Mouse (Mus musculus): Measurements from ENCODE around the gene Grid2ip. TPM values are rescaled to one million over a fixed set of nuclear protein-coding genes. Genes with fewer than 3 reads are reported as not detected.
A peak's percentile ranks its signal among the peaks of the same experiment; 100 is the strongest.

The Grid2ip gene
- total RNA-seq, 2 experiments from 2014 or later: not detected

GRCm38 (mm10) chr5:143404148-143404930 is 47.2 kb downstream of the Grid2ip start:
- ATAC-seq (replicated peaks; ENCODE audit: low FRiP score, low TSS enrichment, poor library complexity, severe bottlenecking): peak; percentile 22; the same call in 1 of the 2 replicates

DNA sequence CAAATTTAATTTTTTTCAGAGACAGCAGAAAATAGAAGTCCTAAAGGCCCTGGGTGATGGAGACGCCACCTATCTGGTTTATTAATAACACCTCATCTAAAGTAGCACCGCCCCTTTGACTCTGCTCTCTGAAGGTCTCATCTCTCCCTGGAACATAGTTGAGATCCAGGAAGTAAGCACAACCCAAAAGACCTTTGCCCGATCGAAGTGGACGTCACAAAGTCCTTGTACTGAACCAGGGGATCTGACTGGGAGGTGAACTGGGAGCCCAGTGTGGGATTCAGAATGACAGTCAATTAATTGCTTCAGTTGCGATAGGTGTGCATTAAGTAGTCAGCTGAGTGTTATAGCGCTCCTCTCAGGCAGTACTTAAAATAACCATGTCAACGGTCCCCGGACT is 48.1 kb downstream of the Grid2ip start:
- ATAC-seq (replicated peaks; ENCODE audit: low FRiP score, low TSS enrichment, poor library complexity, severe bottlenecking): no peak

- ATAC-seq (replicated peaks; ENCODE audit: low FRiP score, low TSS enrichment, poor library complexity, severe bottlenecking): no peak
These were observed 49.4 kb downstream of the Grid2ip start for GRCm38 (mm10) chr5:143406548-143406947.

DNA sequence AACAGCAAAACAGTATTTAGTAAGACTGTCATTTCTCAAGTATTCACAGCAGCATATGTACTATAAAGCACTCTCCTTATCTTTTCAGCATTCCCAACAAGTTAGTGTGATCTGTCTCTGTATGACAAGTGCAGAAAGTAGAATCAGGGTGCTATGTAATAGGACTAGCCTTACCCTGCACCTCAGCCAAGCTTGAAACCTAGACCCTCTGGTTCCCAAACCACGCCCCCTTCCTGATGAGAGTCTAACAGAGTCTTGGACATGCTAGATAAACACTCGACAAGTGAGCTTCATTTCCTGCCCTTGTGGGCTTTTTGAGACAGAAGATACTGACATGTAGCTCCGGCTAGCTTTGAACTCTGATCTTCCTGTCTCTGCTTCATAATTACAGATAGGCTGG is 52.1 kb downstream of the Grid2ip start:
- peak; percentile 84 for ATAC-seq (replicated peaks; ENCODE audit: low FRiP score, low TSS enrichment, poor library complexity, severe bottlenecking)

DNA sequence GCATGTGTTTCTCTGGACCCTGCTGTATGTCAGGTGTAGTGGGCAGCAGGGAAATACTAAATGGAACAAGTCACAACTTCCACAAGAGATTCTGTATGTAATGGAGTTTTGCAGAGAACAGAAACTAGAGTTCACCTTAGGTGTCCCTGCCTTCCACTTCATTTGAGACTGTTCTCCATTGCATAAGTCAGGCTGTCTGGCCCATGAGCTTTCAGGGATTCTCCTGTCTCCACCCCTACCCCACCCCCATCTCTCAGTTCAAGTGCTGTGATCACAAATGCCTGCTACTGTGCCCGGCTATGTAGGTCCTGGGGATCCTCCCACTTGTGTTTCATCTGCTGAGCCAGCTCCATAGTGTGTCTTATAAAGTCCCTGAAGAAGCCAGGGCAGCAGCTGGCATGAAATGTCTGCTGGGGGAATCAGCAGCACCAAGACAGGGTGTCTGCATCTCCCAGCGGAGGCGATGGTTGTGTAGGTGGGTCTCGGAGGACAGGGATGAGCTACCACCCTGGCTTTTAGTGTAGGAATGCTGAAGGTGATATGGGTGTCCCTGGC is 53.8 kb downstream of the Grid2ip start:
- ATAC-seq (replicated peaks; ENCODE audit: low FRiP score, low TSS enrichment, poor library complexity, severe bottlenecking): no peak

- ATAC-seq (replicated peaks; ENCODE audit: low FRiP score, low TSS enrichment, poor library complexity, severe bottlenecking): no peak
These were observed 64.3 kb downstream of the Grid2ip start for GRCm38 (mm10) chr5:143421484-143421883.

GRCm38 (mm10) chr5:143422990-143423389 is 65.9 kb downstream of the Grid2ip start:
- no peak for ATAC-seq (replicated peaks; ENCODE audit: low FRiP score, low TSS enrichment, poor library complexity, severe bottlenecking)

DNA sequence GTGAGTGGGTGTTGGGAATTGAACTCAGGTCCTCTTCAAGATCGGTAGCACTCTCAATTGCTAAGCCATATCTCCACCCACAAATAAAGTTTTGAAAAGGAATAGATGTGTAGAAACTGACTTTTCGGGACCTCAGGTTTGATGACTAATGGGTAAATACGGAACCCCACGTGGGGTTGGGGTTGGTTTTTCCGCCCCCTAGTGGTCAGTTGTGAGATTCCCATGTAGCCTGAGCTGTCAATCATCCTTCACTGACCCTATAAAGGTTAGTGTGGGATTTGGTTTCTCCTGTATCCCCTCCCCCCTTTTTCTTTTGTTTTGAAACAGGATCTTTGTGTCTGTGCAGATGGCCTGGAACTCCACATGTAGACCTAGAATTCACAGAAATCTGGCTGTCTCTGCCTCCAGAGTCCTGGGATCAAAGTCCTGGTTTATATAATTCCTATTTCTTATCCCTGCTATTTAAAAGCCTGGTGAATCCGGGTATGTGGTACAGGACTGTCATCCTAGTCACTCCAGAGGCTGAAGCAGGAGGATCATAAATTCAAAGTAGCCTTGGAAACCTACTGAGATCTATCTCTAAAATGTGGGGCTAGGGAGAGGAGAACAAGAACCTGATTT is 66.9 kb downstream of the Grid2ip start:
- ATAC-seq (replicated peaks; ENCODE audit: low FRiP score, low TSS enrichment, poor library complexity, severe bottlenecking): peak; percentile 88

- ATAC-seq (replicated peaks; ENCODE audit: low FRiP score, low TSS enrichment, poor library complexity, severe bottlenecking): peak; percentile 80
These were observed 77.3 kb downstream of the Grid2ip start for GRCm38 (mm10) chr5:143434421-143434820.

GRCm38 (mm10) chr5:143441298-143441697 is 84.2 kb downstream of the Grid2ip start:
- ATAC-seq (replicated peaks; ENCODE audit: low FRiP score, low TSS enrichment, poor library complexity, severe bottlenecking): no peak

- ATAC-seq (replicated peaks; ENCODE audit: low FRiP score, low TSS enrichment, poor library complexity, severe bottlenecking): no peak
These were observed 84.6 kb downstream of the Grid2ip start for GRCm38 (mm10) chr5:143441753-143442152.

Other genes starting within 250 kb of the Grid2ip start
- gene Rnf216, start 244.3 kb upstream of the Grid2ip start, total RNA-seq (2014; fragmentation: Nextera tagmentation): 41.0 and 62.7 TPM in 2 replicates
- 60.5 and 91.5 TPM in 2 replicates for gene Rnf216, start 244.3 kb upstream of the Grid2ip start, total RNA-seq (2017)
- gene Olfr718-ps1, start 209.8 kb upstream of the Grid2ip start, total RNA-seq (2014; fragmentation: Nextera tagmentation): not detected in 2 replicates
- gene Olfr718-ps1, start 209.8 kb upstream of the Grid2ip start, total RNA-seq (2017): not detected in 2 replicates
- gene Rbak, start 176.6 kb upstream of the Grid2ip start, total RNA-seq (2014; fragmentation: Nextera tagmentation): 8.4 and 12.6 TPM in 2 replicates
- gene Rbak, start 176.6 kb upstream of the Grid2ip start, total RNA-seq (2017): 5.6 and 8.5 TPM in 2 replicates
- gene Spdye4b, start 176.3 kb upstream of the Grid2ip start, total RNA-seq (2014; fragmentation: Nextera tagmentation): 2.9 TPM in 1 of 2 replicates, not detected in the other
- not detected in 2 replicates for gene Spdye4b, start 176.3 kb upstream of the Grid2ip start, total RNA-seq (2017)
- gene Spdye4a, start 130.4 kb upstream of the Grid2ip start, total RNA-seq (2014; fragmentation: Nextera tagmentation): not detected in 2 replicates
- not detected in 2 replicates for gene Spdye4a, start 130.4 kb upstream of the Grid2ip start, total RNA-seq (2017)
- 12.6 and 15.6 TPM in 2 replicates for gene Zfp12, start 122.2 kb upstream of the Grid2ip start, total RNA-seq (2014; fragmentation: Nextera tagmentation)
- gene Zfp12, start 122.2 kb upstream of the Grid2ip start, total RNA-seq (2017): 10.6 and 17.4 TPM in 2 replicates
- 3.5 and 4.4 TPM in 2 replicates for gene Zfp316, start 87.3 kb upstream of the Grid2ip start, total RNA-seq (2014; fragmentation: Nextera tagmentation)
- gene Zfp316, start 87.3 kb upstream of the Grid2ip start, total RNA-seq (2017): 2.8 and 3.7 TPM in 2 replicates
- gene Zfp853, start 63.7 kb upstream of the Grid2ip start, total RNA-seq (2014; fragmentation: Nextera tagmentation): not detected in 2 replicates
- gene Zfp853, start 63.7 kb upstream of the Grid2ip start, total RNA-seq (2017): not detected in 2 replicates
- 60.6 and 64.4 TPM in 2 replicates for gene E130309D02Rik, start 42.0 kb upstream of the Grid2ip start, total RNA-seq (2014; fragmentation: Nextera tagmentation)
- gene E130309D02Rik, start 42.0 kb upstream of the Grid2ip start, total RNA-seq (2017): 10.5 and 23.6 TPM in 2 replicates
- gene Zdhhc4, start 28.1 kb upstream of the Grid2ip start, total RNA-seq (2014; fragmentation: Nextera tagmentation): 70.6 and 74.5 TPM in 2 replicates
- 23.2 and 40.8 TPM in 2 replicates for gene Zdhhc4, start 28.1 kb upstream of the Grid2ip start, total RNA-seq (2017)
- 50.5 and 62.6 TPM in 2 replicates for gene Kdelr2, start 46.5 kb downstream of the Grid2ip start, total RNA-seq (2014; fragmentation: Nextera tagmentation)
- gene Kdelr2, start 46.5 kb downstream of the Grid2ip start, total RNA-seq (2017): 70.8 and 84.3 TPM in 2 replicates
- gene Daglb, start 107.2 kb downstream of the Grid2ip start, total RNA-seq (2014; fragmentation: Nextera tagmentation): 15.7 and 23.9 TPM in 2 replicates
- gene Daglb, start 107.2 kb downstream of the Grid2ip start, total RNA-seq (2017): 10.3 and 12.4 TPM in 2 replicates
- gene Rac1, start 170.7 kb downstream of the Grid2ip start, total RNA-seq (2014; fragmentation: Nextera tagmentation): 140 and 211 TPM in 2 replicates
- gene Rac1, start 170.7 kb downstream of the Grid2ip start, total RNA-seq (2017): 64.1 and 110 TPM in 2 replicates